Mouse (Mus musculus) neutrophil, adult 5-6 weeks (primary cell): Measurements from ENCODE around the gene Prkn. TPM values are rescaled to one million over a fixed set of nuclear protein-coding genes. Genes with fewer than 3 reads are reported as not detected.

Source experiments
- ATAC-seq: fragments of 151-379, 151-347 bp; 2 replicates; pipeline ENCODE4 v1.8.0; 2017; ENCODE audit warnings: mild to moderate bottlenecking, moderate TSS enrichment; ENCODE audit not compliant: insufficient number of reproducible peaks, poor library complexity, low FRiP score, severe bottlenecking; ENCODE audit errors: extremely low read depth
- total RNA-seq: library from RNA; stranded (forward); fragments of 200-1000 nt; gene quantifications from 2 replicates; pipeline ENCODE4 v1.2.3, GENCODE M21; 2017

The Prkn gene
- total RNA-seq, 1 experiment from 2014 or later: 0.12 TPM

GRCm38 (mm10) chr17:11820757-11821156 is 980.6 kb downstream of the Prkn start:
- ATAC-seq: no peak

- ATAC-seq: no peak
These were observed 989.3 kb downstream of the Prkn start for GRCm38 (mm10) chr17:11829501-11829900.

- ATAC-seq: no peak
These were observed 996.9 kb downstream of the Prkn start for GRCm38 (mm10) chr17:11837121-11837520.

DNA sequence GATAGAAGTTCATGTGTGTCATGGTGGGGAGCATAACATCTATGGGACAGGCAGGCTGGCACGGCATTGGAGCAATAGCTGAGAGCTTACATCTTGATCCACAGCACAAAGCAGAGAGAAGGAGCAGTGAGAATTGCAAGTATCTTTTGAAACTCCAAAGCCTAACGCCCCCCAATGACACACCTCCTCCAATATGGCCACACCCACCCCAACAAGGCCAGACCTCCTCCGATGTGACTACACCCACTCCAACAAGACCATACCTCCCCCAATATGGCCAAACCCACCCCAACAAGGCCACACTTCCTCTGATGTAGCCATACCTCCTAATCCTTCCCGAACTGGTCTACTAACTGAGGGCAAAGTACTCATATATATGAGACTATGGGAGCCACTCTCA is 1004.3 kb downstream of the Prkn start:
- no peak for ATAC-seq

DNA sequence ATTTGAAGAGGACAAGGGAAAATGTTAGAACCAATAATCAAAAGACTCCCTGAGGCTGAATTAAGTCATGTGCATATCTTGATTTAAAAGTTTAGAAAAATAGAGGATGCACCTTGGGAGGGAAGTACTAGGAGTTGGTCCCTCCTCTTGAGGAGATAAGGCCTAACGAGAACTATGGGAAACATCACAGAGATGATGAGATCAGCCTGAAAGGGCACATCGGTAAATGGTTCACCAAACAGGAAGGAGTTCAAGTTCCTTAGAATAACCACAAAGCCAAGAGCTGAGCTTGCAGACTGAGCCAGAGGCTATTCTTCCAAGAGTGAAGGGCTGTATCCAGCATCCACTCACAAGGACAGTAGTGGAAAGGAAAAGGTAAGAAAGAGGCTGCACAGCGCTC is 1004.8 kb downstream of the Prkn start:
- no peak for ATAC-seq

DNA sequence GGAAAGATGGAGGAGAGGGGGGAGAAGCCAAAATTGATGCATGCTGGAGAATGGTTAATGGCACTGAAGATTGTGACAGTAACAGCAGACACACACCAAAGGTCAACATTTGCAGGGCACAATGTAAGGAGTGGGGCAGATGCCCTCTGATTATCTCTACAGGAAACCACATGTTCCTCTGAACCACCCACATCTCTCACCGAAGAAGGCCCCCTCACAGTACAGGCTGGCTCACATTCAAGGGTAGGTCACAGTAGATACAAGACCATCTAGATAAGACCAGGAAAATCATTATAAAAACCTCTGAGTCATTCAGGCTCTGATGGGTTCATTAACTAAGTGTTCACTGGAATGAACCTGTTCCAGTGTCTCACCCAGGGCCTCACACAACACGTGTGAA is 1005.3 kb downstream of the Prkn start:
- ATAC-seq: no peak

- no peak for ATAC-seq
These were observed 1014.4 kb downstream of the Prkn start for GRCm38 (mm10) chr17:11854571-11854970.

DNA sequence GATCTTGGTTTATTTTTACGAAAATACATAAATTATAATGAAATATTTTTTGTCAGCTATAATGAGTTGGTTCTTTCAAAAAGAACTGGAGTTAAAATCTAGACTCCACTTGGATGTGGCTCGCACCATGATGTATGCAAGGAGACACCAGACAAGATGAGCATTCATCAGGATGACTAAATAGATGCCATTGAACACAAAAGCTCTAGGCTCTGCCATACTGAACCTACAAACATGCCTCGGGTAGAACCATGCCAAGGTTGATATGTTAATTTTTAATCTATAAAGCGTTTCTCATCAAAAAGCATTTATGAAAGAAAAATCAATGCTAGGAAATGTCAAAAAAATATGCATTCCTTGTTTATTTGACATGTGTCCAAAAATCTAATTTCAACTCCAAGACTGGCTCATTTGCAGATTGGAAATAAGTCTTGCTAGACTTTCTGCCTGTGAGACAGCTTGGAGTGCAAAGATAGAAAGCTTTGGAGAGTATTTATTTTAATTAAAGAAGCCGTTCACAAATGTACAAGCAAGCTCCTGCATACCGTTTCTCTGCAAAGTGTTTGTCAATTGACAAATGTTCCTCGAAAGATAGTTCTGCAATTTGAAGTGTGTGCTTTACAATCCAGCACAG is 1018.7 kb downstream of the Prkn start:
- ATAC-seq: no peak

DNA sequence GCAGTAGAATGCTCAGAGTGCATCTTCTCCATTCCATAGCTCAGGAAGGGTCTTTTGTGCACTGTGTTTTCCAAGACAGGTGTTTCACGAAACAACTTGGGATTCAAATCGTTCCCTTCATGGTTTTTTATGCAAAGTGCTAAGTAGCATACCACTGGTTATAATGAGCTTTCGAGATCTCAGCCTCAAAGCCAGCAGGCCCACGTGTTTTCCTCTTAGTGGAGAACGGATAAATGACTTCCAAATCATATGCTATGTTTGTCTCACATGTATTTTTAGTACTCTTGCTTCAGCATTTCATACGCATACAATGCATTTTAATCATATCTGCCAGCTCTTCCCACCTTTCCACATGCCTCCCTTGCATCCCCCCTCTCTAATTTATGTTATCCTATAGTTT is 1021.0 kb downstream of the Prkn start:
- ATAC-seq: no peak

DNA sequence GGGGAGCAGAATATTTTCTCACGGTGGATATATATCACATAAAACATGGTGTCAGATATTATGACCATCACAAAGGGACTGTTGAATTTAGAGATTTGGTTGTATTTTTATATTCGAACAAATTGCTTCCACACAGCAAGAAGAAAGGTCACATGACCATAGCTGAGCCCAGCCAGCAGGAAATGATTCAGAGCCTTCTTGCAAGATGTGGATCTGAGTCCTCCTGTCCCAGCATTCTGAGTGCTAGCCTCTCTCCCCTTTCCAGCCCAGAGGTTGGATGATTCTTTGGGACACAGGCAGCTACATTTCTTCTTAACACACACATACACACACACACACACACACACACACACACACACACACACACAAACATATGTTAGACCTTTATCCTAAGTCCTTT is 1022.2 kb downstream of the Prkn start:
- ATAC-seq: no peak

DNA sequence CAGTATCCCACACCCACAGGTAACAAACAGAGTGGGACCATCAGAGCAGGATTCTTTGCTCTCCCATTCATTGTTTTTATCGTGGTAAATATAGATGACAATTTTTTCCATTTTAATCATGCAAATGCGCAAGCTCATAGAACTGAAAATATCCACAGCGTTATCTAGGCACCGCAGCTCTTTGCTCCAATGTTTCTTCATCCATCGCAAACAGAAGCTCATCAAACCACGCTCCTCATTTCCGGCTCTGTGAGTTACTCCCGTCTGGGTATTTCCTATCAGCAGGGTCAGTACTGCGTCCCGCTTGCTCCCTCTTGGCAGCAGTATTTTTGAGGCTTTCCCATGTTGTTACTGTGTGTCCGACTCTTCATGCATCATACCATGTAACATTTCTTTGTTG is 1022.8 kb downstream of the Prkn start:
- ATAC-seq: no peak

DNA sequence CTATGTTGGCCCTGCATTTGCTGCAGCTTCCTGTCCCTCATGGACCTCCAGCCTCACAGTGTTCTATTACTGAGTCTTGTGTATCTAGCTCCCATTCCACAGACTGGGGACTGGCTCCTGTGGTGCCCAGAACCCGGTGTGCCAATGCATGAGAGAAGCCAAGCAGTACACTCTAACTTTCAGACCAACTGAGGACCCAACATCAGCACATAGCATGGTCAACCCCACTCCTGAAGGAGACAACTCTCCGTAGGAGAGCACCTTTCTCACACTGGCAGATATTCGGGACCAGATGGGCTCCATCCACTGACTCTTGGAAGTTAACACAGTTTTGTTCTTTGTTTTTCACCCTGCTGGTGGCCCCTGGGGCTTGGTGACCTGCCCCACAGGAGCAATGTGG is 1026.0 kb downstream of the Prkn start:
- ATAC-seq: no peak

DNA sequence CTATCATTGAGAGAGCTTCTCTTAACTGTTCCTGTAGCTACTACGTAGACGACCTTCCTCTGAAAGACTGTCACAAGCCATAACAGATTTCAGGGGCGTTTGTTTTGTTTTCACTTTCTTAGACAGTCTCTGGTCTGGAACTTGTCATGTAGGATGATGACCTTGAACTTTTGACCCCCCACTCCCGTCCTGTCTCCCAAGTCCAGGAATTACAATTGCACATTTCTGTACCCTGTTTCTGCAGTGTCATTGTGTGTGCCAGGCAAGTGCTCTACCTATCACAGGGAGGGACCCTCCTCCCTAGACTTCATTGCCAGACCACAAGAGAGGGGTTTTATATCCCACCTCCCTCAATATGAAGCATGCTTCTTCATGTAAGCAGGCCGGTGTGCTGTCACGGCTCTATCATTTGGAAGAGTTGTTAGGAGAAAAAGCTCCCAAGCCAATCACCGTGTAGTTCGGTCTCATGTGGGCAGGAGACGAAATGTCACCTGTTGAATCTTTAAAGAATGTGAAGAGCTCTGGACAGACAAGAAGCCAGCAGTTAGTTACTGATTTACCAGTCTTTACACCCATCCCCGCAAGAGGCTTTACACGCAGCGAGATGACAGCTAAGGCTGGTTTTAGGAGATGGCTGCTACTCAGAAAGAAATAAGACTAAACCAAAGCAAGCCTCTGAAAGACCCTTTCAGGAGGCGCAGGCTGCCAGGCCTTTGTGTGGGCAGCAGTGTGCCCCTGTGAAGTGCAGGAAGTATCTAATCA is 1027.3 kb downstream of the Prkn start:
- no peak for ATAC-seq

GRCm38 (mm10) chr17:11870546-11870945 is 1030.4 kb downstream of the Prkn start:
- ATAC-seq: no peak

DNA sequence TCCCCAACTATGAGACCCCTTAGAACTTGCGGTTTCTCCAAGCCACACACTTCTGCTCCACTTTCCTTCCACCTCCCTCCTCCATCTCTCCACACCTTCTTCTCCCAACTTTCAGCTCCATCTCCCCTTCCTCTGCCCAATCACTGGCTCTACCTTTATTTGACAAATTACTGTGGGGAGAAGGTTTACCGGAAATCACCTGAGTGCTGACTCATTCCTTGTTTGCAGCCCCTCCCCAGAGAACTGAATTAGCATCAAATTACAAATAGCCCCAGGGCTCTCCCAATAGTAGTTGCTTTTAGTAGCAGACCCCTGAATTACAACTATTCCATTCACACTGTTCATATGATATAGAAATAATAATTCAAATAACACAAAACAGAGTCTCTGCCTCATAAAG is 1036.1 kb downstream of the Prkn start:
- no peak for ATAC-seq

DNA sequence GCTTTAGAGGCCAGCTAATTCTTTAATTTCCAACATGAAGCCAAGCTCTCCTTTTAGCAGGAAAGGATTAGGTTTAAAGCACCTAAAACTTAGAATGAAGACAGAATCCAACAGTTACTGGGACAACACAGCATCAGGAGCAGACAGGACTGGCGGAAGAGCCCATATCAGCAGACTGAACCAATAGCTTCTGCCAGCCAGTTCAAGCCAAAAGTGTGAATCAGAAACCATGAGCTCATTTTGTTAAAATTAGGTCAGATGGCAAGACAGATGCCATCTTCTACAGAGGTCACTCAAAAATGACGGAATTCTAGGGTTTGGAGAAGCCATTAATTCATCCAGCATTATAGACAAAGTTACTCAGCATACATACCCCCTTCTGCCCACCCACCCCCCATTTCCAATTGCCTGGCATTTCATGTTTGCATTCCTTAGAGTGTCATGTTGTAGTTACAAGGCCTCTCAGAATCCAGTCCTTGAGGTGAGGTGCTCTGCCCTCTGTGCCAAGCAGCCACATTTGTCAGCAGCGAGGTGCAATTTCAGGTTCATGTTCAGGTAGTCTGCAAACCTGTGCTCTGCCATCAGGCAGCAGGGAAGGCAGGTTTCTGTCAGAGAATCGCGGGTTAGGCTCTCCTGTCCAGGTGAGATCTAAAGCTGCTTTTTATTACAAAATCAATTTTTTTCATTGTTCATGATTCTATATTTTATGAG is 1041.1 kb downstream of the Prkn start:
- ATAC-seq: no peak

- no peak for ATAC-seq
These were observed 1045.4 kb downstream of the Prkn start for GRCm38 (mm10) chr17:11885601-11886000.

- no peak for ATAC-seq
These were observed 1046.8 kb downstream of the Prkn start for GRCm38 (mm10) chr17:11886963-11887362.

GRCm38 (mm10) chr17:11887591-11888205 is 1047.5 kb downstream of the Prkn start:
- no peak for ATAC-seq

DNA sequence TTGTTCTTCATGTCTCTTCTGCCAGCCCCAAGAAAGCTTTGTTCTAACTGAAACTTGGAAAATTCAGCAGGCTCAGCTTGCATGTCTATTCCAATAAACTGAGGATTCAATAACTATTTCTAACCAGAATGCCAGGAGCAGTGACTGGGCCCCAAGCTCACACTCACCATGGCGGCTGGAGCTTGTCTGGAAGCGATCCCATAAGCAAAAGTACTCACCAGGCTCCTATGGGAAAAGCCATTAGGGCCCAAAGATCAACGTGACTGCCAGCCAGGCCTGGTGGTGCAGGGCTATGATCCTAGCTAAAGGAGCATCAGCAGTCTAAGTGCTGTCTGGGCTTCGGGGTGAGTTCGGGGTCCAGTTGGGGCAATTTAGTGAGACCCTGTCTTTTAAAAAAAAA is 1048.6 kb downstream of the Prkn start:
- no peak for ATAC-seq
